Mouse (Mus musculus): ENCODE measurements at regions not wholly inside any gene's neighbourhood (a gene's known extent, or its start where the extent isn't known, plus 50 kb on each side); places are given as distances from the start of the nearest gene placed in this dataset.

- H3K27ac ChIP-seq = no peak overlapping the region
- H3K9ac ChIP-seq = no peak overlapping the region
- WGBS = 19% methylated on average over 5 of the region's 5 CpGs
- peak; percentile 41; the same call in 1 of the 2 replicates for ATAC-seq
- H3K4me1 ChIP-seq = no peaks in the 10 kb centered on the region
- no peaks in the 10 kb centered on the region for H3K36me3 ChIP-seq (ENCODE audit: poor library complexity, severe bottlenecking)
- H3K4me3 ChIP-seq = no peak overlapping the region
- 0 out of 2 replicates have a peak, but pooled peaks cover 3% of the 10 kb centered on the region for H3K9me3 ChIP-seq (replicated peaks)
- no peaks in the 10 kb centered on the region for H3K27me3 ChIP-seq
- no peak overlapping the region for H3K4me2 ChIP-seq
Measured at GRCm38 (mm10) chr8:27981769-27982168, 534.3 kb downstream of the Poteg start.

GRCm38 (mm10) chr8:28012849-28013248 is 565.4 kb downstream of the Poteg start:
- ATAC-seq = no peak
- no peak overlapping the region for H3K27ac ChIP-seq
- no peaks in the 10 kb centered on the region for H3K4me1 ChIP-seq
- no peak overlapping the region for H3K4me3 ChIP-seq
- H3K9me3 ChIP-seq (replicated peaks) = no peaks in the 10 kb centered on the region
- no peaks in the 10 kb centered on the region for H3K27me3 ChIP-seq
- H3K4me2 ChIP-seq = no peak overlapping the region
- WGBS = 24% methylated on average over 4 of the region's 4 CpGs
- no peak overlapping the region for H3K9ac ChIP-seq
- no peaks in the 10 kb centered on the region for H3K36me3 ChIP-seq (ENCODE audit: poor library complexity, severe bottlenecking)

Data from forebrain, embryonic 13.5 days (tissue).